Mouse (Mus musculus) embryonic fibroblast, embryonic 13.5 days (primary cell): ENCODE data around the gene Ghr.

Experiments used
- CTCF ChIP-seq: IDR thresholded peaks from 2 replicates; pipeline ENCODE4 v1.5.1; 2011; ENCODE audit warnings: mild to moderate bottlenecking, control low read depth, low read length, moderate library complexity, borderline replicate concordance; ENCODE audit not compliant: insufficient read depth
- POLR2A ChIP-seq: IDR thresholded peaks from 2 replicates; pipeline ENCODE4 v1.6.1; 2011; ENCODE audit warnings: low read depth, mild to moderate bottlenecking, control low read depth, low read length, moderate library complexity

DNA sequence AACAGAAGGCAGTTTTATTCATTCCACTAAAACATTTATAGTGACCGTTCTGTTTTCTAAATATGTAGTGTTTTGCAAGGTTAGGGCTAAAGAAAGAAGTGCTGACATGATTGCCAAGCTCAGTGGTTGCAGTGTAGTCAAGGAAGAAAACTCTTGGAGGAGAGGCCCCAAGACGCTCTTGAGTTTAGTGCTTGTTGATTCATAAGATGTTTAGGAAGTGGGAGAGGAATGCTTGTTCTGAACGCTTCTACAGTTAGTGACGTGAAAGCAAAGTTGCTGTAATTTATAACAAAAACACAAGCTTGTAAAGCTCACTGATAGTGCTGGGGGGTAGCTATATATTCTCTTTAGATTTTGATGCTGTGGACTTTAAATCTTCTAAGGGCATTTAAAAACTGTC is 174.8 kb downstream of the Ghr start:
- TF ChIP-seq POLR2A = no peak
- no peak for TF ChIP-seq CTCF
